Mouse (Mus musculus) neural tube, embryonic 14.5 days (tissue): Measurements from ENCODE around the gene 4931423N10Rik. TPM values are rescaled to one million over a fixed set of nuclear protein-coding genes. Genes with fewer than 3 reads are reported as not detected.
A peak's percentile ranks its signal among the peaks of the same experiment; 100 is the strongest.

Source experiments
- ATAC-seq: fragments of 200-750 bp; cut with Nextera tagmentation; 2 replicates; pipeline ENCODE4 v1.8.0; 2017; ENCODE audit warnings: low read depth, mild to moderate bottlenecking, moderate TSS enrichment, moderate library complexity
- H3K27ac ChIP-seq: fragments of 300-500 bp; sonication (generic); 2 replicates; pipeline ENCODE4 v1.5.1; 2014; ENCODE audit warnings: low read depth, mild to moderate bottlenecking, control low read depth, low read length, moderate library complexity, mixed read lengths
- H3K27me3 ChIP-seq: fragments of 300-500 bp; sonication (generic); 2 replicates; pipeline ENCODE4 v1.6.1; 2014; ENCODE audit warnings: low read length; ENCODE audit not compliant: control insufficient read depth, insufficient read depth
- H3K36me3 ChIP-seq: fragments of 300-500 bp; sonication (generic); 2 replicates; pipeline ENCODE4 v1.6.1; 2014; ENCODE audit warnings: low read length, mixed read lengths; ENCODE audit not compliant: control insufficient read depth, insufficient read depth
- H3K4me1 ChIP-seq: fragments of 300-500 bp; sonication (generic); 2 replicates; pipeline ENCODE4 v1.6.1; 2014; ENCODE audit warnings: low read length; ENCODE audit not compliant: control insufficient read depth, insufficient read depth
- H3K4me2 ChIP-seq: fragments of 300-500 bp; sonication (generic); 2 replicates; pipeline ENCODE4 v1.6.1; 2014; ENCODE audit warnings: mild to moderate bottlenecking, low read depth, low read length, control low read depth
- H3K4me3 ChIP-seq: fragments of 300-500 bp; sonication (generic); 2 replicates; pipeline ENCODE4 v1.5.1; 2014; ENCODE audit warnings: low read depth, low read length, control low read depth, mixed read lengths
- H3K9ac ChIP-seq: fragments of 300-500 bp; sonication (generic); replicated peaks from 2 replicates; pipeline ENCODE4 v1.6.1; 2014; ENCODE audit warnings: low read depth, mild to moderate bottlenecking, control low read depth, low read length, mixed read lengths
- H3K9me3 ChIP-seq: fragments of 300-500 bp; sonication (generic); 2 replicates; pipeline ENCODE4 v1.6.1; 2016; ENCODE audit warnings: low read length; ENCODE audit not compliant: control insufficient read depth
- WGBS: fragments of 180-500 bp; shearing (Covaris S2); extraction: QIAGEN DNeasy Blood & Tissue Kit; methylation state at CpG from one replicate; pipeline ENCODE4 v1.1.7; 2014; 5-methylcytosine and 5-hydroxymethylcytosine counted together
- polyA plus RNA-seq: library from polyadenylated mRNA; unstranded; fragments of >200 nt; fragmentation: Nextera tagmentation; extraction: Ambion mirVana; gene quantifications from 2 replicates; pipeline ENCODE4 v1.2.1, GENCODE M21; 2014

The 4931423N10Rik gene
- polyA plus RNA-seq: 0.21 TPM in 1 of 2 replicates, not detected in the other

- H3K4me3 ChIP-seq: no peak within 1 kb of the TSS
- no peak within 1 kb of the TSS for H3K27ac ChIP-seq
- no peak within 1 kb of the TSS for H3K4me2 ChIP-seq
- WGBS: 83% methylated on average over 15 of the region's 15 CpGs
- no peaks in the 10 kb centered on the region for H3K36me3 ChIP-seq
- no peaks in the 10 kb centered on the region for H3K27me3 ChIP-seq
- H3K9me3 ChIP-seq: no peaks in the 10 kb centered on the region
- no peak within 1 kb of the TSS for H3K9ac ChIP-seq
- no peak for ATAC-seq
- no peaks in the 10 kb centered on the region for H3K4me1 ChIP-seq
Observed at GRCm38 (mm10) chr2:23207070-23207526, at the start of gene 4931423N10Rik. Gene 4931423N10Rik, plus strand, starts transcription at chr2:23207476.

DNA sequence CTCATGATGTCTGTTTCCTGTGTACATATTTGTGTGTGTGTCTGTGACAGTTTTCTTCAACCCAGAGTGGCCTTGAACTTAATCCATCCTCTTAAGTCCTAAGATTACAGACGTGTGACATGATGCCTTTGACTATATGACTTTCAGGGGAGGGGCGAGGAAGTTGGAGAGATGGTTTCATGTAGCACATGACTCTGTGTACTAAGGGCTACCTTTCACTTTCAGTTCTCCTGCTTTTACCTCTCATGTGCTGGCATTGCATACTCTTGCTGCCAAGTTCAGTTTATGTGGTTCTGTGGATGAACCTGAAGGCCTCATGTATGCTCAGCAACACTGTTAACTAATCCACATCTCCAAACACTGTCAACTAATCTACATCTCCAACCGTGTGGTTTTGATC, 35.0 kb upstream of the 4931423N10Rik start:
- 93% methylated on average over 3 of the region's 3 CpGs for WGBS
- H3K36me3 ChIP-seq: peaks cover 57% of the 10 kb centered on the region

DNA sequence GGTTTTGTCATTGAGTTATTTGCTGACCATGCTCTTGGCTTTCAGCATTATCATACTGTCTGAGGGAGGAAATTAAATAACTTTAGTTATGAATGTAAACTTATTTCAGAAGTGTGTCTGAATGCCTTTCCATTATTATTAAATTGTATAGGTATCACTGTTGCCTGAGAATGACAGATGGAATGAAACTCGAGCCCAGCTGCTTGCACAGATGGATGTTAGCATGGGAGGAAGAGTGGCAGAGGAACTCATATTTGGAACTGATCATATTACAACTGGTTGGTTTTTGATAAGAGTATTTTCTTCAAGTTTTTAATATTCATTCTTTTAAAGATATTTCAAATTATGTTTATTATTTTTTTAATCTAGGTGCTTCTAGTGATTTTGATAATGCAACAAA, 12.9 kb upstream of the 4931423N10Rik start:
- H3K4me2 ChIP-seq: no peak overlapping the region
- H3K9me3 ChIP-seq: no peaks in the 10 kb centered on the region
- no peak overlapping the region for H3K9ac ChIP-seq
- H3K36me3 ChIP-seq: peaks cover 41% of the 10 kb centered on the region
- ATAC-seq: no peak
- H3K4me3 ChIP-seq: no peak overlapping the region
- no peaks in the 10 kb centered on the region for H3K27me3 ChIP-seq
- no peak overlapping the region for H3K27ac ChIP-seq
- no peaks in the 10 kb centered on the region for H3K4me1 ChIP-seq
- 86% methylated on average over 1 of the region's 1 CpGs for WGBS

More for the DNA sequence above, 35.0 kb upstream of the 4931423N10Rik start:
- Histone ChIP-seq H3K27ac (no peak overlapping the region), H3K9ac (no peak overlapping the region), H3K4me2 (no peak overlapping the region), H3K27me3 (no peaks in the 10 kb centered on the region), H3K4me3 (no peak overlapping the region), H3K9me3 (no peaks in the 10 kb centered on the region), H3K4me1 (no peaks in the 10 kb centered on the region)
- no peak for ATAC-seq

DNA sequence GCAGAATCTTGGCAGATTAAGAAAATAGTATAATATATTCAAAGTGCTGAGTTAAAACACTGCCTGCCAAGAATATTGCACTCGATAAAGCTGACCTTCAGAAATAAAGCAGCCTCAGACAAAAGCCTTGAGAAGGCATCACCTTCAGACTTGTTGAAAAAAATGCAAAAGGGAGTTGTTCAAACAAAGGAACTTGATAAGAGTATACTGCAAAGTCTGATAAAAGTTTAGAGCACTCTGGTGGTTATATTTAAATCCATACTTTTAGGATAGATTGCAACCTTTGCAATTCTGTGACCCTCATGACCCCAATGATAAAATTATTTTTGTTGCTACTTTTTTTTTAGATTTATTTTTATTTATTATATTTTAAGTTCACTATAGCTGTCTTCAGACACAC, 6.2 kb upstream of the 4931423N10Rik start:
- Histone ChIP-seq H3K4me1 (no peaks in the 10 kb centered on the region), H3K9ac (no peak overlapping the region), H3K27ac (no peak overlapping the region), H3K4me3 (no peak overlapping the region), H3K4me2 (no peak overlapping the region), H3K9me3 (no peaks in the 10 kb centered on the region), H3K36me3 (peaks cover 8% of the 10 kb centered on the region; the same call in 1 of the 2 replicates), H3K27me3 (no peaks in the 10 kb centered on the region)
- 93% methylated on average over 1 of the region's 1 CpGs for WGBS
- no peak for ATAC-seq

- Histone ChIP-seq H3K4me2 (no peak overlapping the region), H3K27ac (no peak overlapping the region), H3K36me3 (peaks cover 5% of the 10 kb centered on the region; the same call in 1 of the 2 replicates), H3K4me3 (no peak overlapping the region), H3K27me3 (no peaks in the 10 kb centered on the region), H3K9ac (no peak overlapping the region), H3K4me1 (no peaks in the 10 kb centered on the region), H3K9me3 (no peaks in the 10 kb centered on the region)
- 66% methylated on average over 15 of the region's 15 CpGs for WGBS
- ATAC-seq: peak; percentile 39; the same call in 1 of the 2 replicates
Observed at GRCm38 (mm10) chr2:23202900-23203670, 4.2 kb upstream of the 4931423N10Rik start.

DNA sequence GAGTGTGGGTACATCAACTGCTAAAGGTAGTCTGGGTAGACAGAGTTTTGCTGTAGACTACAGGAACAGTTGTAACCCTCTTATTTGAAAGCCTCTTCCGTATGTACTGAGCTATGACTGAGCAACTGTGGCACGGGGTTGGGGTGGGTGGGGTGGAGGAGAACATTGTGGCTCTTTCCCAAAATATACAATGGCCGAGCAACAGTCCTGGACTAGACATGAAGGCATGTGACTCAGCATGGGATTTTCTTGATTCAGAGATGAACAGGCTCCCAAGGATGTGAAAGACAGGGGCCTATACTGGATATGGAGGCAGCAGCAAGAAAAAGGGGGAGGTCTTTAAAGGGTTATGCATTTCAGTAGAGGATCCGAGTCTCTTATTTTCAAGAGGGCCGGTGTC, 6.4 kb downstream of the 4931423N10Rik start:
- no peak for ATAC-seq
- H3K4me2 ChIP-seq: no peak overlapping the region
- H3K4me3 ChIP-seq: no peak overlapping the region
- no peaks in the 10 kb centered on the region for H3K4me1 ChIP-seq
- no peaks in the 10 kb centered on the region for H3K36me3 ChIP-seq
- H3K9ac ChIP-seq: no peak overlapping the region
- WGBS: 87% methylated on average over 5 of the region's 5 CpGs
- H3K9me3 ChIP-seq: no peaks in the 10 kb centered on the region
- H3K27ac ChIP-seq: no peak overlapping the region
- no peaks in the 10 kb centered on the region for H3K27me3 ChIP-seq

GRCm38 (mm10) chr2:23225199-23225598, 17.9 kb downstream of the 4931423N10Rik start:
- no peaks in the 10 kb centered on the region for H3K27me3 ChIP-seq
- H3K9me3 ChIP-seq: no peaks in the 10 kb centered on the region
- no peaks in the 10 kb centered on the region for H3K4me1 ChIP-seq
- H3K4me2 ChIP-seq: no peak overlapping the region
- H3K27ac ChIP-seq: no peak overlapping the region
- H3K36me3 ChIP-seq: no peaks in the 10 kb centered on the region
- H3K9ac ChIP-seq: no peak overlapping the region
- ATAC-seq: no peak
- 59% methylated on average over 6 of the region's 7 CpGs for WGBS
- H3K4me3 ChIP-seq: no peak overlapping the region

GRCm38 (mm10) chr2:23228463-23228862, 21.2 kb downstream of the 4931423N10Rik start:
- Histone ChIP-seq H3K4me1 (no peaks in the 10 kb centered on the region), H3K27ac (no peak overlapping the region), H3K9me3 (no peaks in the 10 kb centered on the region), H3K36me3 (no peaks in the 10 kb centered on the region), H3K9ac (no peak overlapping the region), H3K4me2 (no peak overlapping the region), H3K4me3 (no peak overlapping the region), H3K27me3 (no peaks in the 10 kb centered on the region)
- no peak for ATAC-seq
- WGBS: 70% methylated on average over 2 of the region's 2 CpGs

DNA sequence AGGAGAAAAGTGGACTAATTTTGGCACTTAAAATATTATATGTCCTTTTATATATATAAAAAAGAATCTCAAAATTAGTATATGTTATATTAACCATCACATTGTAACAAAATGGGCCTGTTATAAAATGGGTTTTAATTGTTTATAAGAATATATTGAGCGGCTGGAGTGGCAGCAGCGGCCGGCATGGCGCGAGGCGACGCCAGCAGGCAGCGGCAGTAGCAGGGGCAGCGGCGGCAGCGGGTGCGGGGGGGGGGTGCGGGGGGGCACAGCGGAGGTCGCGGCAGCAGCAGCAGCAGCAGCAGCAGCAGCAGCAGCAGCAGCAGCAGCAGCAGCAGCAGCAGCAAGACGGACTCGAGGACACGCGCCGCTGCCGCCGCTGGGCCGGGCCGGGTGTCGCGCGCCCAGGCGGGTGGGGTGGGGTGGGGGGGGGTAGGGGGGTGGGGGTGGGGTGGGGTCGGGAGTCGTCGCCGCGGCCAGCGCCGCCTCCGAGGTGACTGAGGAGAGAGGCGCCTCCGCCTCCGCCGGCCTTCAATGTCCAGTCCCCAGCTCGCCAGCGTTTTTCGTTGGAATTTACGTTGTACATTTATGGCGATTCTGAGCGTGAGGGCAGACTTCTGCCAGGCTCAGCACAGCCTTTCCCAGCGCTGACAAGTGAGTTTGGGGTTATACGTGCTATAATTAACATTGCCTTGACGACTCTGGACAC, 26.9 kb downstream of the 4931423N10Rik start:
- under 1% methylated on average over 25 of the region's 50 CpGs for WGBS
- Histone ChIP-seq H3K9ac (peak overlapping the region; percentile 57), H3K4me2 (peak overlapping the region; percentile 58), H3K27me3 (no peaks in the 10 kb centered on the region), H3K36me3 (no peaks in the 10 kb centered on the region), H3K27ac (no peak overlapping the region), H3K4me1 (no peaks in the 10 kb centered on the region), H3K4me3 (peak overlapping the region; percentile 41), H3K9me3 (no peaks in the 10 kb centered on the region)
- ATAC-seq: peak; percentile 85
